Mouse (Mus musculus) right cerebral cortex, adult 18-20 months (tissue): Measurements from ENCODE around the gene Clps.

ENCODE experiments used
- DNase-seq: peaks from one replicate; pipeline ENCODE4 v3.0.0; 2022; ENCODE audit warnings: mixed read lengths

Clps gene

DNA sequence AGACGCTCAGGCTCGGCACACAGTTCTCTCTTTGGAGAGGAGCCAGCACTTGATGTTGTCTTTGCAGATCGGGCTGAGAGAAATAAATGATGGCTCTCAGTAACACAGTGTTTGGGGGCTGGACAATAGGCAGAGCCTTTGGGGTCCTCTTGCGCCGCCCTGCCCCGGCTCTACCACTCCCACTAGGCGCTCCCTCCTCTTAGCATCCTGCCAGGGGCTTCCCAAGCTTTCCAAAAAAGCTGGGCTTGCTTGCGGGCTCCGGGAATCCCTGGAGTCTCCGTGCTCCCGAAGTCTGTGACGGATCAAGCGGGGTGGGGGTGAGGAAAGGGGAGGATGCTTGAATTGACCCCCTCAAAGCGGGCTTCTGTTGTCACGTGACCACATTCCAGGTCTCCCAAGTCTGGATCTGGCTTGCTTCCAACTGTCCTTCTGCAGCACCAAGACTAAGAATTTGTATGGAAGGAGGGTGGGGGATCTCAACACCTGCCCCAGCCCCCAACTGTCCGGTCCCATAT, 43.1 kb downstream of the Clps start, which contains the start of gene Fkbp5:
Gene Fkbp5, minus strand, starts transcription at position 87 of the 515 bp plus-strand sequence.
- peak; percentile 71 for DNase-seq

DNA sequence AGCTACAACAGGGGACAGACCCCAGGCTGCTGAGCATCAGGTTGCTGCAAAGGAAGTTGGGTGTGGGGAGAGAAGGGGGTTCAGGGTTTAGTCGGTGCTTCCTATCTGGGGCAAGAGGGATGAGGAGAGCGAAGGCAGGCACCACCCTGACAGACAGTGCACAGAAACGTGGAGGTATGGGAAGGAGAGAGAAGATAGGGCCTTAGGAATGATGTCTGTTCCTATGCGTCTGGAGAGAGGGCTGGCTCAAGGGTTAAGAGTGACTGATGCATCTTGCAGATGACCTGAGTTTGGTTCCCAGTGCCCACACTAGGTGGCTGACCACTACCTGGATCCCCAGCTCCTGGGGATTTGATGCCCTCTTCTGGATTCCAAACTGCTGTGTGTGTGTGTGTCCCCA, 43.7 kb downstream of the Clps start:
- no peak for DNase-seq

GRCm38 (mm10) chr17:28515431-28516341, 44.9 kb downstream of the Clps start:
- no peak for DNase-seq

DNA sequence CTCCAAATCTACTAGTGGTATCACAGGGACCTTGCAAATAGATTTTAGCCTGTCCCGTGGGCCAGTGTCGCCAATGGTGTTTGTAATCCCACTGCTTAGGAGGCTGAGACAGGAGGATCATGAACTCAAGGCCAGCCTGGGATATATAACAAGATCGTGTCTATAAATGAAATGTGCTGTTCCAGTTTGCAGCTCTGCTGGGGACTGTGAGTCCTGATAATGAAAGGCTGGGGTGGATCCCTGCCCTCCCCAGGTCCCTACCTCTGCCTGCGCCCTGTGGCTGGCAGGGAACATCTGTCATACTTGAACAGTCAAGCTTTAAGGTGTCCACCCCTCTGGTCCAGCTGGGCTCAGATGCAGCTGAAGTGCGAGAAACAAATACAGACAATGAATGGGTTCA, 46.0 kb downstream of the Clps start:
- DNase-seq, result no peak

DNA sequence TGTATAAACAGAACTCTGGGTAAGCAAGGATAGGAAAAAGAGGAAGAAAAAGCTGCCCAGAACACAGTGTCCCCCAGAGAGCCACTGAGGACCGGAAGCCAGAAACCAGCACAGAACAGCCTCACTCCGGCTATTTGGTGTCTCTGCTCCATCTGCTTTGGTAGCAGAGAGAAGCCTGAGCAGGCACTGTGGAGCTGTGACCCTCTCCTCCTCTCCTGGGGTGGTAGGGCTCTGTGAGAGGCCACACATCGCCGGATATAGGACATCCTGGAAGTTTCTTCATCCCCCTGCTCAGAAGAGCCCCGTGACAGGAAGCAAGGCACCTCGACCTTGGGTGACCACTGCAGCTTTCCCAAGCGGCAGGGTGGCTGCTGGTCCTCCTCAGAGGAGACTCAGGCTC, 46.7 kb downstream of the Clps start:
- no peak for DNase-seq

DNA sequence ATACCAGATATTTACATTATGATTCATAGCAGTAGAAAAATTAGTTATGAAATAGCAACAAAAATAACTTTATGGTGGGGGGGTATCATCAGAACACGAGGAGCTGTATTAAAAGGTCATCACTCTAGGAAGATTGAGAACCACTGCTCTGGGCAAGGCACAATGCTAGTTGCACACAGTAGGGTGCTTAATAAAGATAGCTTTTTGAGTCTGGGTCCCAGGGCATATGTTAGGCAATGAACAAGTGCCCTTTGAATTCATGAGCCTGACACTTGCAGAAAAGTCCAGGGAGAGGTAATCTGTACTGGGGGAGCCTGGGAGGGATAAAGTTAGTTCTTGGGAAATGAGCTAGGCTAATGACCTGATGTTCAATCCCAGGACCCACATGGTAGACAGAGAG, 47.2 kb downstream of the Clps start:
- no peak for DNase-seq

DNA sequence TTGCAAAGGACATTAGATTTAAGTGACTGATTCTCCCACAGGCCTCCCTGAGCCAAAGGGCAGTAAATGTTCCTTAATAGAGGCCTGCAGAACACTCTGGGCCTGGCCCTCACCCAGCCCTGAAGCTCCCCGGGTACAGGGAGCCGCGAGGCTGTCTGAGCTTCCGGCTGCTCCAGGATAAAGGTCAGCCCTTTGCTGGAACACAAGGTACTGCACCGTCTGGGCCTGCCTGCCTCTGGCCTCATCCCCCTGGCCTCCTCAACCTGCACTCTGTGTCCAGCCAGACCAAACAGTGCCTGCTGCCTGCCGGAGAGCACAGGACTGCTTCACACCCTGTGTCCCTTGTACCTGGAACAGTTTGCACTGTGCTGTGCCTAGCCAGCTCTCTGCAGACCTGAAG, 47.9 kb downstream of the Clps start:
- no peak for DNase-seq

DNA sequence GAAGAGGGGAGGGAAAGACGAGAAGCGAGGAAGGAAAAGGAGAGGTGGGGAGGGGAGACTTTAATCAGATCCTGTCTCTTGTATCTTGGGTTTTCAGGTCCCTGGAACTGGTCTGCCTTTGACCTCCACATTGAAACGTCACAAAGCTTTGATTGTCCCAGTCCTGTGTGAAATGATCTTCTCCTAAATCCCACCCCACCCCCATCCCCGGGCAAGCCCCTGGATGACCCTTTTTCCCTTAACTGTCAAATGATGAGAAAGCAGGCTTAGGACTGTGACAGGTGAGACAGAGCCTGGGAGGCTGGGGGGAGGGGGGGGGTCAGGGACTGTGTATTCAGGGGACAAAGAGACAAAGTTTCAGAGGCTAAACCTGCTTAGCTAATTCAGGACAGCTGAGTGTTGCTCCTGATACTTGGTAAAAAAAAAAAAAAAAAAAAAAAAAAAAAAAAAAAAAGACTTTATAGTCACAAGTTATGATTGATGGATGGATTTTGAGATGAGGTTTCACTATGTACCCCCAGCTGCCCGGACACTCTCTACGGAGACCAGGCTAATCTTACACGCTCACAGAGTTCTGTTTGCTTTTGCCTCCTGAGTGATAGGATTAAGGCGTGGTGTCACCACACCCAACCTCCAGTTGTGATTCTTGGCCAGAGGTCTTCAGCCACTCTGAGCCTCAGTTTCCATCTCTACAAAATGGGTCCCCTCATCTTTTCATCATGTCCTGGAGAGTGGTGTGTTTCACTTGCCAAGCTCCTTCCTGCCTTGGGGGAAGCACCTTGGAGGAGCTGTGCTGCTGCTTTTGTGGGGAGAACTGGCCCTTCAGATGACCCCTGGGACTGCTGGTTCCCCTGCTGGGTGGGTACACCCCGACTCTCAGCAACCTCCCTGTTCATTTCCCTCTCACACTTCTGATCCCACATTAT, 48.7 kb downstream of the Clps start:
- no peak for DNase-seq

DNA sequence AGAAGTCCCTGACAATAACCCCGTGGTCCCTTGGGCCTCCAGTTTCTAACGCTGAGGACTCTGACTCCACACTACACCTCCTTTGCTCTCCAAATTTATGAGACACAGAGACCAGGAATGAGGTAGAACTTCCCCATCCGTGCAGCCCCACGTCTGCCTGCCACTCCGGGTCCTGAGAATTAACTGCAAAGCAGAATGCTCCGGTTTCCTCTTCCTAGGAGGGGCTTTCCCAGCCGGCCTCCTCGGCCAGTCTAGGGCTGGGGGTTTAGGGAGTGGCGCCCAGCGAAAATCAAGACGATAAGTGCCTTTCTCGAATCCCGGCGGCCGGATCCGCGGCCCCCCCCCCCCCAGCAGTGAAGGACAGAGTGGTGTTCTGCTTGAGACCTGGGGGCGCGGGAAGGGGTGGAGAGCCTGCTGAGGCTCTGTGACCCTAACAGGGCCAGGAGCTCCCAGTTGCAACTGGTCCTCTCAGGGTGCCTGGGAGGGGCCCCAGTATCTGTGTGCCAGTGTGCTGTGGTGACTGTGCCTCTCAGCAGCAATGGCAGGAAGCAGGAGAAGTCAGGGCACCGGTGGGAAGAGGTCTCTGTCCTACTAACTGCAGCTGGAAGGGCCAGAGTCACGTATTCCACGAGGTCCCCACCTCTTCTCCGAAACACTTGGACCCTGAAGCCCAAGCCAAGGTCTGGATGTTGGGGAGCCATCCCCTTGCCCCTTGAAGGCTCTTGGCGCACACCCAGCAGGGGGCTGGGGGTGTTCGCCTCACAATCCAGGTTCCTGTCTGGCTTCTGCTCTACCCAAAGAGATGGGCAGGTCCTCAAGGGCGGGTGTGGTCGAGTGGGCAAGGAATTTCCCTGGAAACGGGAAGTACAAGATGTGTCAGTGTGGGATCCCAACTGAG, 49.9 kb downstream of the Clps start:
- DNase-seq, result no peak
